Mouse (Mus musculus): Measurements from ENCODE around the gene Camk1d. TPM values are rescaled to one million over a fixed set of nuclear protein-coding genes. Genes with fewer than 3 reads are reported as not detected.

Camk1d gene
- polyA plus RNA-seq, 1 experiment from 2014 or later, result 6.7 TPM

- no peak overlapping the region for H3K27ac ChIP-seq (replicated peaks)
- 94% methylated on average over 5 of the region's 5 CpGs for WGBS
- no peak for ATAC-seq (ENCODE audit: low FRiP score, low TSS enrichment)
- H3K4me1 ChIP-seq (replicated peaks; ENCODE audit: control insufficient read depth, insufficient read depth), result no peaks in the 10 kb centered on the region
- no peak overlapping the region for H3K4me2 ChIP-seq (replicated peaks; ENCODE audit: low read depth)
- H3K27me3 ChIP-seq (ENCODE audit: control insufficient read depth, insufficient read depth, low read length), result no peaks in the 10 kb centered on the region
- H3K9ac ChIP-seq (ENCODE audit: low read length), result no peak overlapping the region
- DNase-seq (ENCODE audit: low spot score), result no peak
- no peak for TF ChIP-seq EP300 (optimal IDR thresholded peaks at IDR 0.05)
- no peak for TF ChIP-seq CTCF (IDR thresholded peaks at IDR 0.05; ENCODE audit: low read depth)
- no peaks in the 10 kb centered on the region for H3K9me3 ChIP-seq (ENCODE audit: control insufficient read depth, low read length)
- H3K4me3 ChIP-seq (ENCODE audit: low read depth, low read length), result no peak overlapping the region
- no peaks in the 10 kb centered on the region for H3K36me3 ChIP-seq (ENCODE audit: control insufficient read depth, insufficient read depth, low read length)
Measured at GRCm38 (mm10) chr2:5514095-5514494, 200.2 kb downstream of the Camk1d start.

- TF ChIP-seq EP300 (optimal IDR thresholded peaks at IDR 0.05), result no peak
- no peak for TF ChIP-seq CTCF (IDR thresholded peaks at IDR 0.05; ENCODE audit: low read depth)
- Histone ChIP-seq H3K36me3 (ENCODE audit: control insufficient read depth, insufficient read depth, low read length) (no peaks in the 10 kb centered on the region), H3K4me1 (replicated peaks; ENCODE audit: control insufficient read depth, insufficient read depth) (no peaks in the 10 kb centered on the region), H3K9ac (ENCODE audit: low read length) (no peak overlapping the region), H3K4me2 (replicated peaks; ENCODE audit: low read depth) (no peak overlapping the region), H3K27me3 (ENCODE audit: control insufficient read depth, insufficient read depth, low read length) (no peaks in the 10 kb centered on the region), H3K9me3 (ENCODE audit: control insufficient read depth, low read length) (no peaks in the 10 kb centered on the region), H3K4me3 (ENCODE audit: low read depth, low read length) (no peak overlapping the region), H3K27ac (replicated peaks) (no peak overlapping the region)
- WGBS, result 76% methylated on average over 2 of the region's 2 CpGs
- DNase-seq (ENCODE audit: low spot score) (no peak), ATAC-seq (ENCODE audit: low FRiP score, low TSS enrichment) (no peak)
Measured at GRCm38 (mm10) chr2:5513621-5514020, 200.7 kb downstream of the Camk1d start.

- Histone ChIP-seq H3K27ac (replicated peaks) (no peak overlapping the region), H3K27me3 (ENCODE audit: control insufficient read depth, insufficient read depth, low read length) (no peaks in the 10 kb centered on the region), H3K4me3 (ENCODE audit: low read depth, low read length) (no peak overlapping the region), H3K36me3 (ENCODE audit: control insufficient read depth, insufficient read depth, low read length) (no peaks in the 10 kb centered on the region), H3K4me1 (replicated peaks; ENCODE audit: control insufficient read depth, insufficient read depth) (no peaks in the 10 kb centered on the region), H3K4me2 (replicated peaks; ENCODE audit: low read depth) (no peak overlapping the region), H3K9ac (ENCODE audit: low read length) (no peak overlapping the region), H3K9me3 (ENCODE audit: control insufficient read depth, low read length) (no peaks in the 10 kb centered on the region)
- DNase-seq (ENCODE audit: low spot score) (no peak), ATAC-seq (ENCODE audit: low FRiP score, low TSS enrichment) (no peak)
- TF ChIP-seq EP300 (optimal IDR thresholded peaks at IDR 0.05) (no peak), CTCF (IDR thresholded peaks at IDR 0.05; ENCODE audit: low read depth) (no peak)
- WGBS, result 93% methylated on average over 6 of the region's 6 CpGs
Measured at GRCm38 (mm10) chr2:5510042-5510441, 204.3 kb downstream of the Camk1d start.

- WGBS, result 76% methylated on average over 4 of the region's 4 CpGs
- H3K27me3 ChIP-seq (ENCODE audit: control insufficient read depth, insufficient read depth, low read length), result no peaks in the 10 kb centered on the region
- 0 out of 2 replicates have a peak, but pooled peaks cover 2% of the 10 kb centered on the region for H3K4me1 ChIP-seq (replicated peaks; ENCODE audit: control insufficient read depth, insufficient read depth)
- ATAC-seq (ENCODE audit: low FRiP score, low TSS enrichment) (no peak), DNase-seq (ENCODE audit: low spot score) (no peak)
- H3K4me3 ChIP-seq (ENCODE audit: low read depth, low read length), result no peak overlapping the region
- TF ChIP-seq EP300 (optimal IDR thresholded peaks at IDR 0.05) (no peak), CTCF (IDR thresholded peaks at IDR 0.05; ENCODE audit: low read depth) (no peak)
- no peak overlapping the region for H3K9ac ChIP-seq (ENCODE audit: low read length)
- no peak overlapping the region for H3K4me2 ChIP-seq (replicated peaks; ENCODE audit: low read depth)
- H3K36me3 ChIP-seq (ENCODE audit: control insufficient read depth, insufficient read depth, low read length), result no peaks in the 10 kb centered on the region
- H3K27ac ChIP-seq (replicated peaks), result no peak overlapping the region
- no peaks in the 10 kb centered on the region for H3K9me3 ChIP-seq (ENCODE audit: control insufficient read depth, low read length)
Measured at GRCm38 (mm10) chr2:5499620-5500019, 214.7 kb downstream of the Camk1d start.

GRCm38 (mm10) chr2:5489916-5490315 lies 224.4 kb downstream of the Camk1d start:
- H3K27ac ChIP-seq (replicated peaks), result no peak overlapping the region
- no peak for ATAC-seq (ENCODE audit: low FRiP score, low TSS enrichment)
- no peaks in the 10 kb centered on the region for H3K4me1 ChIP-seq (replicated peaks; ENCODE audit: control insufficient read depth, insufficient read depth)
- no peak overlapping the region for H3K4me3 ChIP-seq (ENCODE audit: low read depth, low read length)
- H3K4me2 ChIP-seq (replicated peaks; ENCODE audit: low read depth), result no peak overlapping the region
- TF ChIP-seq EP300 (optimal IDR thresholded peaks at IDR 0.05) (no peak), CTCF (IDR thresholded peaks at IDR 0.05; ENCODE audit: low read depth) (no peak)
- no peaks in the 10 kb centered on the region for H3K27me3 ChIP-seq (ENCODE audit: control insufficient read depth, insufficient read depth, low read length)
- H3K9ac ChIP-seq (ENCODE audit: low read length), result no peak overlapping the region
- 67% methylated on average over 5 of the region's 5 CpGs for WGBS
- H3K9me3 ChIP-seq (ENCODE audit: control insufficient read depth, low read length), result no peaks in the 10 kb centered on the region
- DNase-seq (ENCODE audit: low spot score), result no peak
- H3K36me3 ChIP-seq (ENCODE audit: control insufficient read depth, insufficient read depth, low read length), result no peaks in the 10 kb centered on the region

GRCm38 (mm10) chr2:5487344-5487743 lies 227.0 kb downstream of the Camk1d start:
- Histone ChIP-seq H3K27me3 (ENCODE audit: control insufficient read depth, insufficient read depth, low read length) (no peaks in the 10 kb centered on the region), H3K9me3 (ENCODE audit: control insufficient read depth, low read length) (no peaks in the 10 kb centered on the region), H3K4me2 (replicated peaks; ENCODE audit: low read depth) (no peak overlapping the region), H3K4me3 (ENCODE audit: low read depth, low read length) (no peak overlapping the region), H3K9ac (ENCODE audit: low read length) (no peak overlapping the region), H3K4me1 (replicated peaks; ENCODE audit: control insufficient read depth, insufficient read depth) (no peaks in the 10 kb centered on the region), H3K27ac (replicated peaks) (no peak overlapping the region), H3K36me3 (ENCODE audit: control insufficient read depth, insufficient read depth, low read length) (no peaks in the 10 kb centered on the region)
- 80% methylated on average over 3 of the region's 3 CpGs for WGBS
- no peak for DNase-seq (ENCODE audit: low spot score)
- TF ChIP-seq EP300 (optimal IDR thresholded peaks at IDR 0.05), result no peak
- no peak for TF ChIP-seq CTCF (IDR thresholded peaks at IDR 0.05; ENCODE audit: low read depth)
- no peak for ATAC-seq (ENCODE audit: low FRiP score, low TSS enrichment)
